Mouse (Mus musculus) thymus, postnatal 36 days (tissue): ENCODE measurements around the gene Nup62.

Experiments
- DNase-seq, 2 experiments: peaks; one replicate each; pipeline ENCODE4 v3.0.0; 2022; ENCODE audit warnings: mixed read lengths in 2 of 2

Nup62 gene

DNA sequence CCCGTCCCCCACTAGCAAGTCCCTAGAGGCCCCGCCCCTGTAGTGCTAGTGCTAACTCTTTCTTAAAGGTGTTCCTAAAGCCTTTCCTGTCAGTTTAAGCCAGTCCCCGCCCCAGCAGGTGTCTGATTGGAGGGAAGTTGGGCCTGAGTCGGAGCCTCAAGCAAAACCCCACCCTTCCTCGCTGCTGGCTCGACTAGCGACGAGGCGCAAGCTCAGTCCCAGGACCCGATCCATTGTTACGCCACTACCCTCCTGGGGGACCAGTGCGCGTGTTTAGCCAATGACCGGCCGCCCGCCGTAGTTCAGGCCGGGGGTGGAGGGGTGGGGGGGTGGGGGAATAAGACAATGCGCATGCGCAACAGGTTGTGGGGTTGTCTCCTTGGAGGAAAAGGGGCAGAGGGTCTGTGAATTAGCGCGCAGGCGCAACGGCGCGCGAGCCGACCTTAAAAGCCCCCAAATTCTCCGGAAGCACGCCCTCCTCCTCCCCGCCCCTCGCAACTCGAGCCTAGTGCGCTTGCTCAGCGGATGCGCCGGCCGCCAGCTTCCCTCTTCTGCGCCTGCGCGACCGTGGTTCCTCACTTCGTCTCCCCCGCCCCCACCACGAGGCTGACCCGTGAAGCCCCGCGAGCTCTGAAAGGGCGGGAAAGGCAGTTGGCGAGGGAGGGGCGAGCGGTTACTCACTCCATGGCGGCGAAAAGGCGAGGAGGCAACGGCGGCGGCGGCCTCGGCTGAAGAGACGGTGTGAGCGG lies at the start of gene Nup62, which contains the start of gene Il4i1:
Gene Nup62 (plus strand): TSS at position 368 of the 749 bp plus-strand sequence.
Gene Il4i1 (plus strand): TSS at position 667 of the 749 bp plus-strand sequence.
- peak; percentile 99 to 100 for DNase-seq

DNA sequence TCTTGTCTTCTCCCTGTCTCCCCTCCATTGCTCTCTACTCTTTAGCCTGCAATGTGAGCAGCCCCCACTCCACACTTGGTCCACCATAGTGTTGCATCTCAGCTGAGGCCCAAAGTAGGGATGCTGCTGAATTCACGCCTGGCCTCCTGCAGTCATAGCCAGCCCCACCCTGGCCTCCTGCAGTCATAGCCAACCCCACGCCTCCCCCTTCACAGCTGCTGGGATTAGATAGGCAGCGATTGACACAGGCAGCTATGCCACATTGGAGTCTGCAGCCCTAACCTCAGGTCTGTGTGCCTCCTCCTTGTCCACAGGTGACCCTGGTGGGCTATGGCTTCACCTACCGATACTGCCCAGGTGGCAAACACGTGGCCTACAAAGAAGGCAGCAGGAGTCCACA lies 47.8 kb upstream of the Nup62 start:
- no peak for DNase-seq

DNA sequence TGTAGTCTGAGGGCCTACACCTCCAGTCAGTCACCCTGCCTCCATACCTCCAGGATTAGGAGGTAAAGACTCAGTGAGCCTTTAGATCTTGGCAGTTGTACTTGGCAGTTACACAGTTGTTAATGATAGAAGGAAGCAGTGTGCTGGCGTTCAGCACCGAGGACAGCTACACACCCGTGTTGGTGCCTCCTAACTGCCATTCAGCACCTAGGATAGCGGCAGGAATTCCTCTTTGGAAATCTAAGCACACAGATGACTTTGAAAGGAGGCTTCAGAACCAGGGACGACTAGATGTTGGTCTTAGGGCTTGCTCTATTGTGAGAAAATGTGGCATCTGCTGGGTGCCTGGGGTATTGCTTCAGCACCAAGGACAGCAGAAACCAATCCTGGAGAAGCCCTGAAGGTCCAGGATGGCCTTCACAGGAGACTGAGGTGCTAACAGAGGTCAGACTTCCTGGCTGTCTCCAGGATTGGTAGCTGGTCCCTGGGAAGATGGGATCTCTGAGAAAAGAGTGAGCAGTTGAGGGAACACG lies 45.8 kb upstream of the Nup62 start:
- peak in 1 of 2 experiments; percentile 24 for DNase-seq

DNA sequence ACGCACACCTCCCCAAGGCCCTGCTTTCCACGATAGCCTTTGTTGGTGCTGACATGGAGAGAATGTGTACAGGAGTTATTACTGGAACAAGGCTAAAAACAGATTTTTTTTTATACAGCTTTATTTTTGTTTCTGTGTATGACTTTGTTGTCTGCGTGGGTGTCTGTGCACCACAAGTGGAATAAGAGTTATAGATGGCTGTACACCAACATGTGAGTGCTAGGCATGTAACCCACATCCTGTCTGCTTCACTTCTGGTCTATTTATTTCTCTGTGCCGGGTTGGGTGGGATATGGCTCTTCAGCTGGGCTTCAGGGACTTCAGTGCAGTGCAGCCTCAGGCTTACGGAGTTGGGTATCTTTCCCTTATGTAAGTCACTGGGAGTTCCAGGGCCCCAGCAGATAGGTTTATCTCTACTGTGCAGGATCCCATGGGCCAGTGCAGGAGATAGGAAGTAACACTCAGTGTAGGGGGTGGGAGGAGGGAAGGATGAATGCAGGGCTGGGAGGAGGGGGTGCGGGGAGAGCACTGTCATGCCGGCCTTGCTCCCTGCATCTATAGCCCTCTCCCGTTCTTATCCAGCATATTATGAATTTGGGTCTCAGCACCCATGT lies 43.2 kb upstream of the Nup62 start:
- DNase-seq, result peak; percentile 16 to 22

DNA sequence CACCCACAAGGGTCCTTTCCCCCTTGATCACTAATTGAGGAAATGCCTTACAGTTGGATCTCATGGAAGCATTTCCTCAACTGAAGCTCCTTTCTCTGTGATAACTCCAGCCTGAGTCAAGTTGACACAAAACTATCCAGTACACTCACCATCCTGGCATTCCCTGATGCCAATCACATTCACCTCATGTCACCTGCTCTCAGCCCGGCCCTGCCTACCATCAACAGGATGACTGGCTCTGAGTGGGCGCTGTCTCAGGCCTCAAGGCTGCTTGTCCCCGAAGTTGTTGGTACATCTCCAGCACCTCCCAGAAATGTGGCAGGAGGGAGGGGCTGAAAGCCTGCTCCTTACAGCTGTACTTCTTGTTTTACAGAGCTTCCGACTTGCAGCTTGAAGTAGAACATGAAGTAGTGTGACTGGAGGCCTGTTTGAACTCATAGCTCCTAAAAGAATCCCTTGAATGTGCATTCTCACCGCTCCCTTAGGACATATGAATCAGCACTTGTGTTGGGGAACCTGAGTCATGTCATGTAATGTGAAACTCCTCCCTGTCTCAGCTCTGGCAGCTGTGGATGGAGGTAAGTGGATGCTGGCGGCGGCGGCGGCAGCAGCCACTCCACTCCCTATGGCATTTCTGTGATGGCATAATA lies 38.9 kb upstream of the Nup62 start:
- DNase-seq, result no peak

DNA sequence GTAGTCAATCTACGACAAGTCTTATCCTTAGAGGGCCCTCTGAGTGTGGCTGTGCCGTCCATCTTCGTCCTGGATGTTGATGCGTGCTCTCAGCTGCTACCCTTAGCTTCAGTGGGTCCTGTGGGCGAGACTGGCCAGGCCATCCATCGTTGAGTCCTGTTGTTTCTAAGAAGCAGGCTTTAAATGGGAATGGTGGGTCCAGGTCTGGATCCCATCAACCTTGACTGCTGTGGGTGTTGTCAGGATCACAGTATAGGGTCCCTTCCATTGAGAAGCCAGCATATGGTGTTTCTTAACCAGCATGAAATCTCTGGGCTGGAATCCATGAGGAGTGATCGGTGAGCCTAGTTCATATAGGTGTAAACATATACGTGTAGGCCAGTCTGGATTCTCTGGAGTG lies 35.8 kb upstream of the Nup62 start:
- no peak for DNase-seq

DNA sequence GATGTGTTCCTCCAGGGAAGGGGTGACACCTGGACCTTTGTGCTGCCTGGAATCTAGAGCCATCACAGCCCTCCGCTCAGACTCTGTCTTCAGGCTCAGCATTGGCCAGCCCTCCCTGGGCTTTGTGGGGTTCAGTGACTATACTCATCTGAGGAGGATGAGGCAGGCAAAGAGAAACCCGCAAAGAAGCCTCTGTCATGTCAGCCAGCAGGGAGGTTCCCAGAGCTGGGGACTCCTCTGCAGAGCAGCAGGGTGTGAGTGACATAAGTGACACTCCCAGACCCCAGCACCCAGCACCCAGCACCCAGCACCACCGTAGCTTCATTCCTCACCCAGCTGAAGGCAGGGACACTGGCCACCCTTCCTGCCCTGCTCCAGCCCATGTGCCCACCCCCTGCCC lies 26.4 kb upstream of the Nup62 start:
- DNase-seq, result no peak

DNA sequence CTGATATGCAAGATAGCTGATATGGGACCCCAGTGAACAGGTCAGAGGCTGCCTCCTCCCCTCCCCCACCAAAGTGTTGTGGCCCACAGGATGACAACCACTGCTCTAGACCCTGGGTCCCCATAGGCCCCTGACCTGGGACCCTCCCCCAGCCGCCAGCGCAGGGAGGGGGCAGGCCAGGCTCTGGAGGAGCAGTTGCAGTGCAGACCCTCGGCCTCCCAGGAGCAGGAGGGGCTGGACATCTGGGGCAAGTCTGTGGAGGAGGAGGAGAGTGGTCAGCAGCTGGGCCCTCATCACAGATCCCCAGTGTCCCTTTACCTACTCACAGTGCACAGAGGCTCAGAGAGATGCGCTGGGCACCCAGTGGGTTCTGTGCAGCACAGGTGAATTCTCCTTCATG lies 25.8 kb upstream of the Nup62 start:
- no peak for DNase-seq

DNA sequence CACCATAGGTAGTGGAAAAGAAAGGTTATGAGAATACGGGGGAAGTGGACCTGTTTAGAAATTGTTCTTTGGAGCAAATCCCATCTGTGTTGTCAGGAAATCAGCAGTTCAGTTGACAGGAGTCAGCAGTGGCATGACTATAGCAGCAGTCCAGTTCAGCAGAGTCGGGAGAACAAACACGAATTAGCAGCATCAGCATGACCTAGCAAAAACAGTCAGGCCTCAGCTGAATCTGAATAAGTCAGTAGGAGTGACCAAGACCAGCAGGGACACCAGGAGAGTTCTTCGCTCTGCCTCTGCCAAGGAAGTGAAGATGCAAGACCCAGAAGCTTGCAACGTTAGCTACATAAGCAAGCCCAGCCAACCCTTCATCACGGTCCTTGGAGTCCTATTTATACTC lies 23.1 kb upstream of the Nup62 start:
- DNase-seq, result no peak

DNA sequence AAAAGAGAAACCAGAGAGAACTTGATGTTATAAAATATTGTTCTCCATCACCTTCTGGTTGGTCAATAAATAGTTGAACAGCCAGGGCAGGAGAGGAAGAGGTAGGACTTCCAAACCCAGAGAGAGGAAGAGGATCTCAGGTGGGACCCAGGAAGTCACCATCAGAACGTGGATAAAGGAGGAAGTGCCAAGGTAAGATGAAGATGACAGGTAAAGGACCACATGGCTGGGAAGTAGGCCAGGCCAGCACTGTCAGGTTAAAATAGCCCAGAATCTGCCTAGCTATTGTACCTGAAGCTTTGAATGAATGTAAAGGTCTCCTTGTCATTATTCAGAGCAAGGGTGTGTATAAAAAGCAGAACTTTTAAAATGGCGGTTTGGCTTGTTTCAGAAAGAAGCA lies 7.0 kb upstream of the Nup62 start:
- DNase-seq, result no peak

DNA sequence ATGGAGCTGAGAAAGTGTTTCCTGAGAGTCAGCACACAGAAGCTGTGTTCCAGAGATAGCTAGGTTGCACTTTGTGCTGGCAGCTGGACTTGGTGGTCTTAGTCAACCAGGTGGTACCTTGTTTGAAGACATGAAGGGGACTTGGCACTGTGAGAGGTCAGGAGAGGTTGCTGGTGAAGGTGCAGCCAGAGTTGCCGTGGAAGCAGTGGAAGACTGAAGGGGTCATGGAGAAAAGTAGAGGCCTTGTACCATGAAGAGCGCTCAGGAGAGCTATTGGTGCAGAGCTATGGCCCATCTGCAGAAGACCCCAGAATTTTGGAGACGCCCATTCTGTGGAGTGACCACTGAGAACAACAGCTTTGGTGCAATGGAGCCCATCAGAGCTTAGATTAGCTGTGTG lies 6.4 kb upstream of the Nup62 start:
- DNase-seq, result no peak

DNA sequence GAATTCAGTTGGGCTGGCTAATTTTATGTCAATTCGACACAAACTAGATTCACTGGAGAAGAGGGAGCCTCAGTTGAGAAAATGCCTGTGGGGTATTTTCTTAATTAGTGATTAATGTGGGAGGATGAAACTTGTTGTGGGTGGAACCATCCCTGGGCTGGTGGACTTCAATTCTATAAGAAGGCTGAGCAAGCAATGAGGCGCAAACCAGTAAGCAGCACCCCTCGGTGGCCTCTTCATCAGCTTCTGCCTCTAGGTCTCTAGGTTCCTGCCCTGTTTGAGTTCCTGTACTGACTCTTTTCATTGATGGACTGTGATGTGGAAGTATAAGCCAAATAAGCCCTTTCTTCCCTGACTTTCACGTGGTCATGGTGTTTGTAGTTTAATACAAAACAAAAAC lies 5.5 kb upstream of the Nup62 start:
- no peak for DNase-seq

DNA sequence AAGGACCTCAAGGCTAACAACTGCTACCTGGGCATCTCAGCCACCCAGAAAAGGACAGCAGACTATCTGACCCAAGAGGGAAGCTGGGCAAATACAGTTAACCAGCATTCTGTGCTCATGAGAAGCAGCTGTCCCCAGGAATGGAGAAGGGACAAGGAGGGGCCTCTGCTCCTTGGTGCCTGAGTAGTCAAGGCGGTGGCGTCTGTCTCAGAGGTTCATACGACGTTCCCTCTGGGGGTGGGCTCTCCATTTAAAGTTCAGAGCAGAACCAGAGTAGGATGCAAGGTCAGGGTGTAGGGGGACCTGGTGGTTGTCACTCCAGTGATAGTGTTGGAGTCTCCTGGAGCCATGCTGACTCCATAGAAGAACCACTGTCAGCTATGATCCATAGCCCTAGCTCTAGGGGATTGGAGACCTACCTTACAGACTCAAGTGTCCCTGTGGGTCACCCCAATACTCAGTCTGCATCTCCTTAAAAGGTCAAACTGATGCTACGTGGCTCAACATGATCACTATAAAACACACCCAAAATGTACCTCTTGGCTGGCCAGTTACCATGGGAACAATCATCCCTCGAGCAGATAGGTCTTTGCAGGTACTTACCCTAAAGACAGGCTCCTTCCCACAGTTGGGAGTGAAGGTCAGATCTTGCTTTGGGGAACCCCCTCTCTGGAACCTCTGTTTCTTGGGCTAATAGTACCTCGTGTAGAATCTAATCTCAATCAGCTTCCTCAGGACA lies 4.9 kb upstream of the Nup62 start:
- no peak for DNase-seq

DNA sequence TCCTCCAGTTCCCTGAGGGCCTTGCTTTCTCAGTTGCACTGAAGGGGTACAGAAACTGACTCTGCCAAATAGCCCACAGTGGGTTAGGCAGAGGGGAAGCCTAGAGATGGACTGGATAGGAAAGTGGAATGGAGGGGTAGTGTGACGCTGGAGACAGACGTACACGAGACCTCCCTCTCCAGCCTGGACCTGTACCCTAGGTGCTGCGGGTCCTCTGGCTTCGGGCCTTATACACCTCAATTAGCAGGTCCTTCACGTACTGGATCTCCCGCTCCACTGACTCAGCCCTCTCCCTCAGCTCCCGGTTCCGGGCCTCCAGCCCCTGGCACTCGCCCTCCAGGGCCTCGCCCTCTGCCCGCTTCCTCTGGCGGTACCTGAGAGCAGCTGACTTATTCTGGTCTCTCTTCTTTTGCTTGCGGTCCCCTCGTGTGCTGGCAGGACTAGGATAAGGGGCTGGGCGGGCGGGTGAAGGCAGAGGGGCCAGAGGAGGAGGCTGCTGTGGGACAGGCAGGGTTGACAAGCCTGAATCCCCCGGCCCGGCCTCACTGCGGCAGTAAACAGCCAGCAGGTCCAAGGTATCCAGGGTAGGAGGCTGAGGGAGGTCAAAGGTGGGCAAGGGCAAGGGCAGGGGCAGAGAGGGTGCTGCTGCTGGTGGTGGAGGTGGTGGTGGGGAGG lies 3.1 kb upstream of the Nup62 start:
- DNase-seq, result no peak

DNA sequence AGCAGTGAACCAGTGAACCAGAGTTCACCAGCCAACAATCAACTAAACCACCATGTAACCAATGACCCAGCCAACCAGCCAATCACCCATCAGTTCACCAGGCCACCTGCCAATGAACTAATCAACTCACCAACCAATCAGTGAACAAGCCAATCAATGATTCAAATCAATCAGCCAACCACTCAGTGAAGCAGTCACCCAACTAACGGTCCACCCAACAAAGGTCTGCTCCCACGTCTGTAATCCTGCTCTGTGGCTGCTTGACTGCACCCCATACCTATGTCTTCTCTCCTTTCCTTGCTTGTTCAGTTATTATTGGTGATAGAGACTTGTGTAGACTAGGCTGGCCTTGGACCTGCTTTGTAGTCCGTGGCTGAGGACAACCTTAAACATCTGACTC lies 1.9 kb upstream of the Nup62 start:
- no peak for DNase-seq

DNA sequence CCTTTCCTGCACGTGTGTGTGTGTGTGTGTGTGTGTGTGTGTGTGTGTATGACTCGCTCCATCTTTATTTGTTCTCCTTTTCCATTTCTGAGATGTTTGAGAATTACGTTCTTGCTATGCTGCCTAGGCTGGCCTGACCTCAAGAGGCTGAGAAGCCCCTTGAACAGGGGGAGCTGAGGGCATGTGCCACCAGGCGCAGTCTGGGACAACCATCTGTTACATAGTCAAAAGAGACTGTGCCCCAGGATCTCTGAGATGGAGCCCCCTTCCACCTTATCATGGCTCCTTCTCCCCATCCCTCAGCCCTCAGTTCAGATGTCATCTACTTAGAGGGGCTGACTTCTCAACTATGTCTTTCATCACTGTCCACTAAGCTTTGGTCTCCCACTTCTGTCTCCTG lies 1.5 kb upstream of the Nup62 start:
- no peak for DNase-seq

DNA sequence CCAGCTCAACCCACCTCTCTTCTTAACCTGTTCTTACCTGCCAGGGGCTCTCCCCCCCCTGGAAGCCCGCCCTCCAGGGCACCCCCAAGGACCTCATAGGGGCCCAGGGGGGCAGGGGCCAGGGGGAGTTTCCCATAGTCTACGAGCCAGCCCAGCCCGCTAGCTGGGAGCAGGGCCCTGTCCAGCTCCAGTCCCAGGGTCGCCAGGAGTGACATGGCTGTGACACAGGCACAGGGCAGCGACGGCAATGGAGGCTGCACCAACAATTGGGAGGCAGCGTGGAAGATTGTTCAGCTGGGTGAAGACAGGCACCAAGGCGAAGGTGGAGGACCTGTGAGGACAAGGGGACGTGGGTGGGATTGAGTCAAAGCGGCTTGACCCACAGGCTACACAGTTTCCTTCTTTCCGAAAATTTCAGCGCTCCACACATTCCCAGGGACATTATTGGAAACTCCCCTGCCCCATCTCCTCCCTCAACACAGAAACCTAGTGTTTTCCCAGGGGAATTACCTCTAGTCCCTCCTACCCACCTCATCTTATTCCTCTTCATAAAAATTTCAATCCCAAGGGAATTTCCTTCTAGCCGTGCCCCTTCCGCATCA lies 835 bp upstream of the Nup62 start:
- peak in 1 of 2 experiments; percentile 53 for DNase-seq

DNA sequence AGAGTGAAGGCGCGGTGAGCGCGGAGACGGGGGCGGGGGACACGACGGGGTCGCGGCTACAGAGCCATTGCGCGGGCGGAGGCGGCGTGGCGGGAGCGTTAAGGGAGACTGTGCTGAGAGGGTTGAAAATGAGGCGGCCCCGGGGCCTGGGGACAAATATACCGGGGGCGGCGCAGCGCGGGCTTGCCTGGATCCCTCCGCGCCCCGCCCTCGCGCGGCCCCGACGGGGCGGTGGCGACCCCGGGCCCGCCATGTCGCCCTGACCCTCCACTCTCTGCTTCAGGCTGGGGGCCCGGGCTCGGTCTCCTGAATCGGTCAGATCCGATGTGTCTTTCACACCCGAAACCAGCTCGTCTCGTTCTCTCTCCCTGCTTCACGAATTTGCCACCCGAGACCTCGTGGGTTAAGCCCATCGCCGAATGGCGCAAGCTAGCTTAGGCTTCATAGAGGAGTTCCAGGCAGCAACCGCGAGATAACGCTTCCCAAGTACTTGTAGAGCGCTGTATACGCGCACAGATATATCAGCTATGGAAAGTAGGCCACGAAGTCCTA lies 658 bp downstream of the Nup62 start, which contains the start of gene Atf5:
Gene Atf5 (minus strand): TSS at position 189 of the 552 bp plus-strand sequence.
- no peak for DNase-seq

DNA sequence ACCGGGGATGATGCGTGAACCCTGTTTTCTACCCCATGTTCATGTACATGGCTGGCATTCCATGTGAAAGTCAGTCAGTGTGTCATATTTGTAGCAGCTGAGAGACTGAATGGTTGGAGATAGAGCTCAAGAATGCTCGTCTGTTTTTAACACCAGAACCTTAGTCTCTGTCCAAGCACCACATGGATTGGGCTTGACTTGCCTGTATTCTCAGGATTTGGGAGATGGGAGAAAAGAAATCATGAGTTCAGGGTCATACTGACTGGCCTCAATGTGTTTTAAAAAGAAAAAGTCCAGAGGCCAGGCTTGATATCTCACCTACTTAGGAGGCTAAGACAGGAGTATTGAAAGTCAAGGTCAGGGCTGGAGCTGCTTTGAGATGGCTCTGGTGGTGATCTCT lies 1.6 kb downstream of the Nup62 start:
- DNase-seq, result no peak

DNA sequence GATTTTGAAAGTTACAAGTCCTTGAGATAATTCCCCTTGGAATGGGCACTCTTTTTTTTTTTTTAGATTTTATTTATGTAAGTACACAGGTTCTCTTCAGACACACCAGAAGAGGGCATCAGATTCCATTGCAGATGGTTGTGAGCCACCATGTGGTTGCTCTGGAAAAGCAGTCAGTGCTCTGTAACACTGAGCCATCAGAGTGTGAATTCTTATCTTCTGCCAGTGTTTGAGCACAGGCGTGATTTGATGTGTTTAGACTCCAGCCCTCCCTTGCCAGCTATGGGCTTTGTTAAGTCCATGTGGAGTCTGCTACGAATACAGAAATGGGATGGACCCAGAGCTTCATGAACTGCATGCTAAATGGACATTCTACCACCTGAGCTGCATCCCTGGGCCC lies 2.3 kb downstream of the Nup62 start:
- no peak for DNase-seq

DNA sequence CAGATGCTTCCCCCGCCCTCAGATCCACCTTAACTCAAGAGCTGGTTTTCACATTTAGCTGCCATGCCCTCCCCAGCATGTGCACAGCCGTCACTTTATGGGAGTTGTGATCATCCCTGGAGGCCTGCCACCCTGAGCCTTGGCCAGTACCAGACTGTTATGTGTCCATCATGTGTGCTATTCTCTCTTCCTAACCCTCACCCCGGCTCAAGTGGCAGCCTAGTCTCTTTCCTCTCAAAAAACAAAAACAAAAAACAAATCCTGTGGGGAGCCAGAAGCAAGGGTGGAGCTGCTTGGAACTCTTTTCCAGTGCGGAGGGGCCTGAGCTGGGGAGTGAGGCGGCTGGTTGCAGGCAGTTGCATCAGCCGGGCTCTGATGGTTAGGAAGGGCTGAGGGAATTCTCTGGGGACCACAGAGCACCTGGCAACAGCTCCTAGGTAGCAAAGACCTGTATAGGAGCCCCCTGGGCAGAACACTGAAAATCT lies 2.9 kb downstream of the Nup62 start:
- DNase-seq, result no peak

DNA sequence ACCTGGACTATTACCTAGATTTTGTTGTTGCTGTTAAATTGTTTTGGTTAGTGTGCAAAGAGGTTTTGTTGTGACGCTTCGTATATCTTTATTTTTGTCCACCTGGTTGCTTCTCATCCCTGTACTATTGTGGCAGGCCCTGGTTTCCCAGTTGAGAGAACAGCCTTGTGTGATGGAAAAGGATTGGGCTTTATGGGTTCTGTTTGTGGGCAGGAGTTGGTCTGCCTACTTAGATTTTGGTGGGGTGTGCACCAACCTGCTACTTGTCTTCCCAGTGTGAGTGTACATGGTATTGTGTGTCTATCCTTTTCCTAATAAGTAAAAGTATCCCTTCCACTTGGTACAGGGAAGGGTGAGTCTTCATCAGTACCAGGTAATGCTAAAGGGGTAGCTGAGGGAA lies 3.5 kb downstream of the Nup62 start:
- DNase-seq, result no peak
